Mouse (Mus musculus) embryonic fibroblast, embryonic 13.5 days (primary cell): ENCODE data around the gene Kras. TPM values are rescaled to one million over a fixed set of nuclear protein-coding genes. Genes with fewer than 3 reads are reported as not detected.

Experiments used
- H3K27ac ChIP-seq: 2 replicates; pipeline ENCODE4 v1.5.1; 2012; ENCODE audit warnings: low read length, control low read depth, inconsistent platforms; ENCODE audit not compliant: insufficient read depth
- H3K4me1 ChIP-seq: 2 replicates; pipeline ENCODE4 v1.6.1; 2011; ENCODE audit warnings: low read length; ENCODE audit not compliant: control insufficient read depth, insufficient read depth
- H3K4me3 ChIP-seq: 2 replicates; pipeline ENCODE4 v1.5.1; 2011; ENCODE audit warnings: mild to moderate bottlenecking, control low read depth, low read length; ENCODE audit not compliant: insufficient read depth
- CTCF ChIP-seq: IDR thresholded peaks from 2 replicates; pipeline ENCODE4 v1.5.1; 2011; ENCODE audit warnings: mild to moderate bottlenecking, control low read depth, low read length, moderate library complexity, borderline replicate concordance; ENCODE audit not compliant: insufficient read depth
- POLR2A ChIP-seq: IDR thresholded peaks from 2 replicates; pipeline ENCODE4 v1.6.1; 2011; ENCODE audit warnings: low read depth, mild to moderate bottlenecking, control low read depth, low read length, moderate library complexity
- polyA plus RNA-seq: library from polyadenylated mRNA; stranded (reverse); fragments of >200 nt; gene quantifications from 2 replicates; pipeline ENCODE4 v1.2.4, GENCODE M21; 2011; ENCODE audit warnings: low read depth; ENCODE audit not compliant: missing spikeins, insufficient read length

Gene Kras
- polyA plus RNA-seq, 1 experiment: 97.1 TPM

GRCm38 (mm10) chr6:145276265-145276780 is 26.3 kb upstream of the Kras start:
- Histone ChIP-seq H3K4me3 (no peak overlapping the region), H3K27ac (no peak overlapping the region), H3K4me1 (peaks cover 10% of the 10 kb centered on the region)
- TF ChIP-seq POLR2A: no peak

DNA sequence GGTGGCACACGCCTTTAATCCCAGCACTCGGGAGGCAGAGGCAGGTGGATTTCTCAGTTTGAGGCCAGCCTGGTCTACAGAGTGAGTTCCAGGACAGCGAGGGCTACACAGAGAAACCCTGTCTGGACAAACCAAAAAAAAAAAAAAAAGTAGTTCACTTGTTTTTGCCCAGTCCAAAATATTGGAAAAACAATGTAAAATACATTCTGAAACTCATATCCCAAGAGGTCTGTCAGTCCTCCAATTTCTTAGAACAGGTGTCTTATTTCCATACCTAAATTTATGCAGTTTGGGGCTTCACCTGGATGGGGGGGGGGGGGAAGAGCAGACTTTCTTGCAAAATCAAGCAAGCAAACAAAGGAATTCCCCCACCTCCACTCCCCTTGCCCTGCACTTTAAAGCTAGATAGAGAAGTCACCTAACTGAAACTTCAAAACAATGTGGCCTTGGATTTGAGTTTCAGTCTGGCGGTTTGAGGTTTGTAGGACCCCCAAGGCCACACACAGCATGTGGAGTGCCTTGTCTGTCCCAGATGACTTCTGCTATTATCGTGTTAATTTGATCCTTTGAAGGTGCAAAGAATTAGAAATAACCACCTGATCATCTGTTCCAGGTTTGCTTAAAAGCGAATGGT is 25.7 kb upstream of the Kras start:
- Histone ChIP-seq H3K4me1 (peaks cover 10% of the 10 kb centered on the region), H3K27ac (no peak overlapping the region), H3K4me3 (no peak overlapping the region)
- TF ChIP-seq POLR2A (no peak), CTCF (no peak)

- peaks cover 10% of the 10 kb centered on the region for H3K4me1 ChIP-seq
- H3K27ac ChIP-seq: no peak overlapping the region
- no peak overlapping the region for H3K4me3 ChIP-seq
- TF ChIP-seq POLR2A (no peak), CTCF (no peak)
These were observed 24.1 kb upstream of the Kras start for GRCm38 (mm10) chr6:145273971-145274620.

DNA sequence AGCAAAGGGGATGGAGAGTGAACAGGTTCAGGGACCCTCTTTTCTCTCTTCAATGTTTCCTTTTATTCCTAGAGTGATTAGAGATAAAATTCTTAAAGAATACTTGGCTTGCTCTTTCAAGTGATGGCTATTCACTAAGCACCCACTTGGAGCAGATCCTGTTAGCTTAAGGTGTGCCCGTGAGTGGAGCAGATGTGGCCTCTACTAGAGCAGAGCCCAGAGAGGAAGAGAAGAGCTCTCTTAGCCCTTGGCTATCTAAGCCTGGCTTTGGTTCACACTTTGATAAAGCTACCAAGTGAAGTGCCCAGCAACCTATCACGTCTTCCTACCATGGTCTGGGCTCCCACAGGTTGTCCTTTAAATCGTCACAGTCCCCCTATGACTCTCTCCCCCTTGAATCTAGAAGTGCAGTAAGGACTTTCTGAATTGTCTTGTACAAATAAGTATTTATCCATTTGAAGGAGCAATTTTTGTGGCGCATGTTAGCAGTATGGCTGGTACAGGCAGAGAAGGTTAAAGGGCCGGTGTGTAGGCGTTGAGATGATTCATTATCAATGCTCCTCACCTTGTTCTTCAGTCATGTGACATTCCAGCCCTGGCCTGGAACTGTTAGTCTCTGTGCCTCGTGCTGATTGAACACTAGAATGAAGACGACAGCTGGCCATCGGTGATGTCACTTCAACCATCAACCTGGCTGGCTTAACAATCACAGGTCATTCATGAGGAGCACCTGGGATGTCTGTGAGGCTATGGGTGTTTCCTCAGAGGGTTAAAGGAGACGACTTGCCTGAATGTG is 22.3 kb upstream of the Kras start:
- no peak for TF ChIP-seq POLR2A
- TF ChIP-seq CTCF: no peak
- H3K4me3 ChIP-seq: no peak overlapping the region
- H3K27ac ChIP-seq: no peak overlapping the region
- H3K4me1 ChIP-seq: peaks cover 10% of the 10 kb centered on the region

DNA sequence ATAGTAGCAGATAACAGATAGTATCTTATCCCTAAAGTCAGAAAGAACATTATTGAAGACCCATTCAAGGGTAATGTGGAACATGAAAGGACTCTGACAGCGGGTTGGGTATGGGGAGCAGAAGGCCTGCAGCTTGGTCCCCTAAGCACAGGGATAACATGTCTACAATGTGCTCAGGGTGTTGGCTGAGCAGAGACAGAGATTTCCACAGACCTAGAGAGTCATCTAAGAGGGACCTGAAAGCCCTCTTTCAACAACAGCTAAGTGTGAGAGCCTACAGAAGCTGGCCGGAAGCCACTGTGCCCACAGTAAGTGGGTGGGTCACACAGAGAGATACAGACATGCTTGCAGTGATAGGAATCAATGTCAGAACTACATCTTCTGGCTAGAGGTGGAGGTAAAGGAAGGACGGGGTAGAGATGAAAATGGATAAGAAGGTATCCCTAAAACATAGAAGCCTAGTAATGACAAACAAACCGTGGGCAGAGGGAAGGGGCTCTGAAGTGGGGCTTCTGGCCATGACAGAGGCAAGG is 19.3 kb upstream of the Kras start:
- TF ChIP-seq CTCF (no peak), POLR2A (no peak)
- Histone ChIP-seq H3K27ac (no peak overlapping the region), H3K4me1 (no peaks in the 10 kb centered on the region), H3K4me3 (no peak overlapping the region)

GRCm38 (mm10) chr6:145267692-145268091 is 17.7 kb upstream of the Kras start:
- H3K4me3 ChIP-seq: no peak overlapping the region
- TF ChIP-seq POLR2A (no peak), CTCF (no peak)
- no peaks in the 10 kb centered on the region for H3K4me1 ChIP-seq
- no peak overlapping the region for H3K27ac ChIP-seq

GRCm38 (mm10) chr6:145262314-145262713 is 12.3 kb upstream of the Kras start:
- TF ChIP-seq CTCF (no peak), POLR2A (no peak)
- Histone ChIP-seq H3K27ac (no peak overlapping the region), H3K4me1 (no peaks in the 10 kb centered on the region), H3K4me3 (no peak overlapping the region)

- Histone ChIP-seq H3K4me1 (no peaks in the 10 kb centered on the region), H3K27ac (no peak overlapping the region), H3K4me3 (no peak overlapping the region)
- TF ChIP-seq POLR2A (no peak), CTCF (no peak)
These were observed 6.6 kb upstream of the Kras start for GRCm38 (mm10) chr6:145256701-145257073.

DNA sequence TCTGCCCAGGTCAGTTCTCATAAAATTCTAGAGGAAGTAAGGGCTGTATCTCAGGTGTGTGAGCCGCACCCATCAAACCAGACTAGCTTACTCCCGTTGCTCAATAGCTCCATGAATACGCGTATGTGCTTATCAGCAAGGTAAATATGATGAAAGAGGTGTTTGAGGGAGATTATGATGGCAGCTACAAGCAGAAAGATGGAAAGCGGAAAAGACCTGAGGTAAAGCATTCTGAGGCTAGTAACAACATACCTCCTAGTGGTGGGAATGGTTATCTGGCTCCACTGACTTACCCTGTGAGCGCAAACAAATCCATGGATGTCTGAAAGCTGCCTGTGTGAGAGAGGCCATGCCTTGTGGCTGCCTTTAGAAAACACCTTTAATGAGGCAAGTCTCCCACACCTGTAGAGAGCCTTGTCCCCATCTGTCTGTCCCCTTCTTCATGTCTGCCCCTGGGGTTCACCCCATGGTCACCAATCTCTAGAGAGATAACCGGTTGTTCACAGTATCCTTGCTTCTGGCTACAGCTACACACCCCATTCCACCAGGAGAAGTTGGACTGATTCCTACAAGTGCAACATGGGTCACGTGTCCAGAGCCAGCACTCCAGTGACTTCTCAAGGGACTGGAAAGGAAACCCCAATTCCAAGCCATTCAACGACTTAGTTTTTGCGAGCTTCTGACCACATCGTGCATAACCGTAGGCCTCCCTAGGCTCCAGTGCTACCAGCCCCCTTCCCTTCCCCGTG is 6.1 kb upstream of the Kras start:
- no peak for TF ChIP-seq POLR2A
- TF ChIP-seq CTCF: no peak
- no peaks in the 10 kb centered on the region for H3K4me1 ChIP-seq
- H3K27ac ChIP-seq: no peak overlapping the region
- no peak overlapping the region for H3K4me3 ChIP-seq
